Mouse (Mus musculus) ES-E14 (cell line): Measurements from ENCODE around the gene Egfem1.

Experiments used
- CHD2 ChIP-seq: IDR thresholded peaks from 2 replicates; pipeline ENCODE4 v1.6.1; 2014; ENCODE audit warnings: mild to moderate bottlenecking, low read depth, low read length, inconsistent platforms
- HCFC1 ChIP-seq: IDR thresholded peaks from 2 replicates; pipeline ENCODE4 v1.6.1; 2012; ENCODE audit warnings: low read length, inconsistent platforms, borderline replicate concordance; ENCODE audit not compliant: insufficient read depth
- ZNF384 ChIP-seq: IDR thresholded peaks from 2 replicates; pipeline ENCODE4 v1.6.1; 2012; ENCODE audit warnings: low read depth, low read length, inconsistent platforms

DNA sequence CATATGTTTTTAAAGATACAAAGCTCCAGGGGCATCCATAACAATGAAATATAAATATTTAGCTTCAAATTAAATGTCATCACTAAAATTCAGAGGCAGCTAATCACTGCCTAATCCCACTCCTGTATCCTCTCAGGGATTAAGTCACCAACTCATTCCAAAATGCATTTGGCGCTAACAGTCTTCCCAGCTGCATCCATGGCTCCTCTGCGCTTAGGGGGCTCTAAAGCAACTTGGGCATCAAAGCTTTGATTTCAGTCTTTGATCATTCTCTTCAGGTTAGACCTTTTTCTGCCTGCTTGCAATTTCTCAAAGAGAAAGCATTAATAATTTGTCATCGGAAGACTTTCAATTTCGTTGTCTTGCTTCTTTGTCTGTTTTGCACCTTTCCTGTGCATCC, 87.2 kb downstream of the Egfem1 start:
- TF ChIP-seq ZNF384 (no peak), CHD2 (no peak), HCFC1 (no peak)
